Mouse (Mus musculus): Measurements from ENCODE around the gene Galnt14.

Galnt14 gene

GRCm38 (mm10) chr17:73571961-73572360 is 138.3 kb downstream of the Galnt14 start:
- CTCF ChIA-PET = no interaction called here

- CTCF ChIA-PET = no interaction called here
Measured at GRCm38 (mm10) chr17:73568204-73568603, 142.0 kb downstream of the Galnt14 start.

GRCm38 (mm10) chr17:73561149-73561548 is 149.1 kb downstream of the Galnt14 start:
- CTCF ChIA-PET = no interaction called here

- CTCF ChIA-PET = interaction anchor here (0.6 kb wide), 1 partner anchor 468 kb away, joined by 3 read pairs; no protein-coding TSS in a partner anchor
Measured at GRCm38 (mm10) chr17:73560208-73560784, 150.0 kb downstream of the Galnt14 start.

- CTCF ChIA-PET = interaction anchor here (0.6 kb wide), 1 partner anchor 469 kb away, joined by 3 read pairs; no protein-coding TSS in a partner anchor
Measured at GRCm38 (mm10) chr17:73559498-73559897, 150.8 kb downstream of the Galnt14 start.

- CTCF ChIA-PET = no interaction called here
Measured at GRCm38 (mm10) chr17:73557101-73557500, 153.2 kb downstream of the Galnt14 start.

GRCm38 (mm10) chr17:73556436-73556835 is 153.8 kb downstream of the Galnt14 start:
- CTCF ChIA-PET = no interaction called here

GRCm38 (mm10) chr17:73554668-73555067 is 155.6 kb downstream of the Galnt14 start:
- CTCF ChIA-PET = no interaction called here

- CTCF ChIA-PET = no interaction called here
Measured at GRCm38 (mm10) chr17:73548783-73549566, 161.3 kb downstream of the Galnt14 start.

GRCm38 (mm10) chr17:73548119-73548518 is 162.1 kb downstream of the Galnt14 start:
- CTCF ChIA-PET = no interaction called here

GRCm38 (mm10) chr17:73547483-73547882 is 162.8 kb downstream of the Galnt14 start:
- CTCF ChIA-PET = no interaction called here

- CTCF ChIA-PET = no interaction called here
Measured at GRCm38 (mm10) chr17:73541911-73542310, 168.3 kb downstream of the Galnt14 start.

GRCm38 (mm10) chr17:73541233-73541570 is 169.1 kb downstream of the Galnt14 start:
- CTCF ChIA-PET = no interaction called here

- CTCF ChIA-PET = interaction anchor here (0.6 kb wide), 1 partner anchor 725 kb away, joined by 10 read pairs; no protein-coding TSS in a partner anchor
Measured at GRCm38 (mm10) chr17:73540409-73541232, 169.6 kb downstream of the Galnt14 start.

GRCm38 (mm10) chr17:73531896-73532295 is 178.4 kb downstream of the Galnt14 start:
- CTCF ChIA-PET = no interaction called here

- CTCF ChIA-PET = no interaction called here
Measured at GRCm38 (mm10) chr17:73522169-73522568, 188.1 kb downstream of the Galnt14 start.

- CTCF ChIA-PET = no interaction called here
Measured at GRCm38 (mm10) chr17:73519350-73519749, 190.9 kb downstream of the Galnt14 start.

- CTCF ChIA-PET = no interaction called here
Measured at GRCm38 (mm10) chr17:73518359-73518758, 191.9 kb downstream of the Galnt14 start.

GRCm38 (mm10) chr17:73515506-73515905 is 194.7 kb downstream of the Galnt14 start:
- CTCF ChIA-PET = no interaction called here

- CTCF ChIA-PET = no interaction called here
Measured at GRCm38 (mm10) chr17:73514862-73515261, 195.4 kb downstream of the Galnt14 start.

- CTCF ChIA-PET = interaction anchor here (1.3 kb wide), 1 partner anchor 14 kb away, joined by 4 read pairs; no protein-coding TSS in a partner anchor
Measured at GRCm38 (mm10) chr17:73514258-73514657, 196.0 kb downstream of the Galnt14 start.

GRCm38 (mm10) chr17:73512844-73513243 is 197.4 kb downstream of the Galnt14 start:
- CTCF ChIA-PET = interaction anchor here (0.6 to 1.3 kb wide), 2 partner anchors 16 to 272 kb away, joined by 3 to 4 read pairs; no protein-coding TSS in a partner anchor

All from spleen, embryonic (tissue).